Mouse (Mus musculus): ENCODE results near the gene AC161166.1.

Gene AC161166.1

DNA sequence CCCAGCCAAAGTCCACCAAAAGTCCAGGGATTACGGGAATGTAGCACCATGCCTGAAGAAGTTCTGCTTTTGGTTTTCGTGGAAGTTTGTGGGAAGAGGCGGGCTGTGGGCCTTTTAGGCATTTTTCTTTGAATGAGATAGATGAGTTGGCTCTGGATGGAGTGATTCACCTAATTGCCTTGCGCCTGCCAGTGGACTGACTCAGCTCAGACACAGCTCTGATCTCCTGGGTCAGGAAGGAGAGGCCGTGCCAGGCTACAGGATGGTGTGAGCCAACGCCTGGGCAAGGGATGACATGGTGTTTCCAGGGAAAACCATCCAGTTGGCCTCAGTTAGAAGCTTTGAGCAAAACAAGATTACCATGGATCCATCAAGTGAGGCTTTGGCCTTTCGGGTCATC, 41.9 kb downstream of the AC161166.1 start:
- in situ Hi-C loops (cut with MboI; ENCODE audit: unreplicated experiment in 2 of 2) = loop anchor here in 1 of 2 experiments (5.0 kb wide), 1 partner anchor 187 kb away; no protein-coding TSS in a partner anchor

DNA sequence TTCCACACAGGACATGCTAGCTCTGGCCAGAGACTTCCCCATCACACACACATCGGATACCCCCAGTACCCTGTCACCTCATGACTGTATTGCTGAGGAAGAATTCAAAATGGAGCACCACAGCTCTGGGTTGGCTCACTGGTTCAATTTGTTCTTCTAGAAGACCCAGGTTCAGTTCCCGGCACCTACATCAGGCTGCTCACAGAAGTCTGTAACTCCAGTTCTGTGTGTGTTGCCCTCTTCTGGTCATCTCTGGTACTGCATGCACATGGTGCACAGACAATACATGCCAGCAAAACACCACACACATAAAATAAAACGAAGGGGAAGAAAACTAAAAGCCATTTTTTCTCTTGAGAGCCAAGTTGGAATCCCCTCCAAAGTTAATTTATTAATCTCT, 43.1 kb downstream of the AC161166.1 start:
- in situ Hi-C loops (cut with MboI; ENCODE audit: unreplicated experiment in 2 of 2) = no loop called here

DNA sequence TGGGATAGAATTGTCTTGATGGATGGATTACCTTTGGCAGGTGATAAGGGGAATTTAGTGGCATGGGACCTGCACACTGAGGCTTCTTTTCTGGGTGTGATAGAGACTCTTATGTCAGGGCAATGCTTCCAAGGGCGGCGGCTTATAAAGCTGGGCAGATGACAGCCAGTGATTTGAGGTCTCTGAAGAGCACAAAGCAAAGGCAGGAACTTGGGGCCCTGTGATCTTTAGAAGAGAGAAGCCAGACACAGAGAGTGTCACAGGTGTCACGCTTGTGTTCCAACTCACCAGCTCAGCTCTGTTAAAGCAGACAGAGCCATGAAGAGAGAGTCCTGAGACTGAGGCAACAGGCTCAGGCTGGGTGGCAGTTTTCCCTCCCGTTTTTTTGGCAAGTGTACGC, 44.4 kb downstream of the AC161166.1 start:
- in situ Hi-C loops (cut with MboI; ENCODE audit: unreplicated experiment in 2 of 2) = no loop called here

DNA sequence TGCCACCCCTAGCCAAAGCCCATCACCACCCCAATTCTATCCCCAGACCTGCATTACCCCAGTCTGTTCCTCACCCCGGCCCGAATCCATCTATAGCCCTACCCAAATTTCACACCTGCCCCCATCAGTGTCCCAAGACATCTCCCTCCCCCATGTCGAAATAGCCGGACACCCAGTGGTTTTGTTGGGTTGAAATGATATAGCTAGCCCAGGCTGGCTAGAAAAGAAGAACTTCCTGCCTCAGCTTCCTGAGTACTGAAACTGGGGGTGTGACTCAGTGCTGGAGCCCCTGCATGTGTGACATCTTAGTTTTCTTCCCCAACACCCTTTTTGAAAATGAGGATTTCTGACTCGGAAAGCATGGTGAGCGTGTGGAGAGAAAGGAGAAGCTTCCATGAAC, 45.4 kb downstream of the AC161166.1 start:
- in situ Hi-C loops (cut with MboI; ENCODE audit: unreplicated experiment in 2 of 2) = no loop called here

DNA sequence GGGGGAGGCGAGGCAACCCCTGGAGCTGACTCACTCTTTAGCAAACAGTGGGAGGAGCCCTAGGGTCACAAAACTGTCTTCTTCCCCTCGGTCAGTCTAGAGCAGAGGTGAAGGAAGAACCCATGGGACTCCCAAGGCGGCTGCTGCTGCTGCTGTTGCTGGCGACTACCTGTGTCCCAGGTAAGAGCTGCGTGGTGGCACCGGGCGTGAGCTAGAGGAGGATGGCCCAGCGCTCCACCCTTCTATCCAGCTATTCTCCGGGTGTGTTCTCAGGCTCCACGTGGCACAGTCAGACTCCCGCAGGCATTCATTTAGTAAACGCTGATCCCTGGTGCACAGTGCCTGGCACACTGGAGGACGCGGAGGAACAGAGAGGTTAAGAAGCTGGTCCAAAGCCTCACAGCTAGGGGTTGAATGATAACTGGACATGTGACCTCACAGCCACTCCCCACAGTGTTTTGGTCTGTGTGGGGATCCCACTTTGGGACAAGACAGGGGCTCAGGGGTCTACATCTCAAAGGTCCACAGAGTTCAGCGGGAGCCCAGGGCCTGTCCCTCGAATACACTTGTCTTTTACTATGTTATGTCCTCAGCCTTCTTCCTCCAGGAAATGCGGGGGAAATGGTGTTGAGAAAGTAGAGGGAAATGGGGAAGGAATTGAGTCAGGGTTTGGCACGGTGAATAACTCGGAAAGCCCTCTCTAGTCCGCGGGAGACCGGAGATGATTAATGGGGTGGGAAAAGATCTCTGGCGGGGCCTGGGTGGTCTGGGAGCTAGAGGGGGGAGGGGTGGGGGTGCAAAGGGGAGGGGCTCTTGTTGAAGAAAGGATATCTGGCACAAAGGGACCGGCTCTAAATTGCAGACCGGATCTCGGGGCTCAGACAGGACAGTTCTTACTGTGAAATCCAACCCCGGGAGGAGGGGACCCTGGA, 49.6 kb downstream of the AC161166.1 start, which contains the start of gene Plaur:
Plaur (plus strand) TSS at position 97 of the 932 bp plus-strand sequence.
- in situ Hi-C loops (cut with MboI; ENCODE audit: unreplicated experiment in 2 of 2) = no loop called here

DNA sequence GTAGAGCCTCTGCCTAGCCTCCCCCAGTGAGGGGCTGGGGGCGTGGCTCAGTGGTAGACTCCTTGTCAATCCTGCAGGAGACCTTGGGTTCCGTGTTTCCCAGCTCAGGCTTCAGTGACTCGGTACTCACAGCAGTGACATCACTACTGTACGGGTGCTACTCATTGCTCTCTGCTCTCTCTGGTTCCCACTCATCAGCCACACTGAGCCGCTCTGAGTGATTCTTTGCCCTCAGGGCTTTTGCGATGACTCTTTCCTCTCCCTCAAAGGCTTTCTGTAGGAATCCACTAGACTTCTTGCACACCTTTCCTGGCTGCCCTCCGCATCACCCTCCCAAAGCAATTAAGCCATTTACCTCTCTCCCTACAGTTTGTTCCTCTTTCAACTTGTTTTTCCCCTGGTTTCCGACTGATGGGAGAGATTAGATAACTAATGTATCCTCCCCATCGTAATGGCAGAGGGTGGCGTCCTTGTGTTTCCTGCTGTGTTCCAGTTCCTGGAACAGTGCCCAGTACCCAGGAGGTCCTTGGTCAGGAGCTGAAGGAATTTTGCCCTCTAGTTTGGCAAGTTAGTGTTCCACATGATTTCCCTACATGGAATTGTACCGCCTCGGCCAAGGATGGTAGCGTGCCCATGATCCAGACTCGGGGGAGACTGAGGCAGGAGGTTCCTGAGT, 50.7 kb downstream of the AC161166.1 start:
- in situ Hi-C loops (cut with MboI; ENCODE audit: unreplicated experiment in 2 of 2) = no loop called here

Data from v-Abl transformed pro-B cells (cell line).